Mouse (Mus musculus): Measurements from ENCODE around the gene Zfp3. TPM values are rescaled to one million over a fixed set of nuclear protein-coding genes. Genes with fewer than 3 reads are reported as not detected.
"Not testable (repeated sequence)": the region's sequence is repeated elsewhere in the genome, so short reads cannot be mapped to it uniquely, and the experiment has no call there.

Zfp3 gene
- total RNA-seq, 2 experiments from 2014 or later: 16.4 to 17.2 TPM

DNA sequence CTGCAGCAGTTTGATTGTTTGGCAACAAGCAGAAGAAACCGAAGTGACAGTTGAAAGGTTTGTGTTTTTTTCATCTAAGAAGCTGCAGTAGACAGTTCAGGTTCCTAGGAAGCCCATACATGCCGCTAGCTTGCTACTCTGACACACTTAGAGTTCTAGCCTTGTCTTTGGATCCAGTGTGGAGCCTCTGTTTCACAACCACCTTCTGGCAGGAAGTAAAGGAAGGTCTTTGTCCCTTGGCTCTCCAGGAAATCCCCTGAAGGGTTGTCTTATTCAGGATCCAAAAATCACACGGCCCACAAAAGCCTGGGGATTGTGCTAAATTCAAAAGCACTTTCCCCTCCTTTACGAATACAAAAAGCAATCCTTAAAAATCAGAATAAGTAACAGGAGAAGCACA lies 9.5 kb upstream of the Zfp3 start:
- no peak for DNase-seq (ENCODE audit: low spot score in 2 of 2)
- intact Hi-C loops (cut with DNase I): loop anchor here (2.0 kb wide), 1 partner anchor 126 kb away; no protein-coding TSS in a partner anchor

- intact Hi-C loops (cut with DNase I): loop anchor here (2.0 to 5.0 kb wide), 5 partner anchors 68 to 343 kb away; partner anchors contain the start of genes Arrb2, Camta2, Gltpd2 and Pelp1
- no peak for DNase-seq (ENCODE audit: low spot score in 2 of 2)
Observed at GRCm38 (mm10) chr11:70754958-70755357, 9.1 kb upstream of the Zfp3 start.

DNA sequence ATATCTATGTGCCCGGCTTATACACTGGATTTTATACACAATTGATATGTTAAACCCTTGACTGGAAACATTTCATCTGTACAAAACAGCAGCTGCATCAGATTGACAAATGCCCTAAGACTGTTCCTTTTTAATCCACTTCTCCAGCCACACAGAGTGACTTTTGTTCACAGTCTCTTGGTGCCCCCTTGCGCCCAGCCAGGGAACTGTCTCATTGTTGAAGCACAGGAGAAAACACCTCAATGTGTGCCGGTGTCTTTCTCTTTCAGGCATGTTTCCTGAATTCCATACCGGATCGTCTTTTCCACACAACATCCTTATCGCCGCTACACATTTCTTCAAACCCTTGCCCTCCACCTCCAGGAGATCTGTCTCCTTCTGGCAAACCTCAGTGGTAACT lies 8.4 kb upstream of the Zfp3 start:
- peak; percentile 71 to 86 for DNase-seq (ENCODE audit: low spot score in 2 of 2)
- intact Hi-C loops (cut with DNase I): loop anchor here (2.0 to 5.0 kb wide), 5 partner anchors 68 to 343 kb away; partner anchors contain the start of genes Arrb2, Camta2, Gltpd2 and Pelp1

- intact Hi-C loops (cut with DNase I); DNase-seq (ENCODE audit: low spot score in 2 of 2): not testable (repeated sequence)
Observed at GRCm38 (mm10) chr11:70760446-70760845, 3.6 kb upstream of the Zfp3 start.

- intact Hi-C loops (cut with DNase I): no loop called here
- DNase-seq (ENCODE audit: low spot score in 2 of 2): no peak
Observed at GRCm38 (mm10) chr11:70762641-70763040, 1.4 kb upstream of the Zfp3 start.

- no peak for DNase-seq (ENCODE audit: low spot score in 2 of 2)
- intact Hi-C loops (cut with DNase I): no loop called here
Observed at GRCm38 (mm10) chr11:70763582-70763935, 450 bp upstream of the Zfp3 start.

DNA sequence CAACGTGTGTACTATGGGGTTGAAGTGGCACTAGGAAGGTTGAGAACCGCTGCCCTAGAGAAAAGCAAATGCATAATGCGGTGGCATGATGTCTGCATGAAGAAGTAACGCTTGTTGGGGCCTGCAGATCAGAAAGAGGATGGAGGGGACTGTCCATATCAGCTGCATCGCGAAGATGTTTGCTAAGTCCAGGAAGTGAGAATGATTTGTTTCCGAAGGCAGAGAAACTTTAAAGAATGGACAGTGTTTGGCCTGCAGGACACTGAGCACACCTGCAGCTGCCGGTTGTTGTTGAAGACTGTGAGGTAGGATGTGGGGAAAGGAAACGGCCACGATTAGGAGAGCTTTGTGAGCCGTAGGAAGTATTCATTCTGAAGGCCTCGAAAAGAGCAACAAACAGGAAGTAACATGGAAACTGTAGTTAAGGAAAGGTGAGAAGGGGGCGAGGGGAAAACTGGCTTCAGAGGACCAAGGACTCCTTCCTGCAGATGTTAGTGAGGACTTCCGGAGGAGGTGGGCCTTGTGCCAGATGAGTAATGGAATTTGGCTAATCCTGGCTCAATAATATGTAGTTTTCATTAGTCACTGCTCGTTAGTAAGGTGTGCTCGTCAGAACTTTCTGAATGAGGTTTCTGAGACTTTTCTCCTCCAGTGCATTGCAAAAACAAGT lies 1.9 kb downstream of the Zfp3 start:
- intact Hi-C loops (cut with DNase I): no loop called here
- DNase-seq (ENCODE audit: low spot score in 2 of 2): no peak

GRCm38 (mm10) chr11:70770804-70771203 lies 6.8 kb downstream of the Zfp3 start:
- DNase-seq (ENCODE audit: low spot score in 2 of 2): no peak
- intact Hi-C loops (cut with DNase I): no loop called here

GRCm38 (mm10) chr11:70776830-70777571 lies 13.0 kb downstream of the Zfp3 start:
- peak; percentile 76 to 77 for DNase-seq (ENCODE audit: low spot score in 2 of 2)
- intact Hi-C loops (cut with DNase I): loop anchor here (2.0 kb wide), 1 partner anchor 38 kb away; no protein-coding TSS in a partner anchor

- intact Hi-C loops (cut with DNase I): loop anchor here (2.0 kb wide), 1 partner anchor 37 kb away; no protein-coding TSS in a partner anchor
Observed at GRCm38 (mm10) chr11:70777634-70778033, 13.6 kb downstream of the Zfp3 start.

GRCm38 (mm10) chr11:70778058-70778457 lies 14.0 kb downstream of the Zfp3 start:
- intact Hi-C loops (cut with DNase I): not testable (repeated sequence)

More at GRCm38 (mm10) chr11:70777634-70778033, 13.6 kb downstream of the Zfp3 start:
- DNase-seq (ENCODE audit: low spot score in 2 of 2): no peak

DNA sequence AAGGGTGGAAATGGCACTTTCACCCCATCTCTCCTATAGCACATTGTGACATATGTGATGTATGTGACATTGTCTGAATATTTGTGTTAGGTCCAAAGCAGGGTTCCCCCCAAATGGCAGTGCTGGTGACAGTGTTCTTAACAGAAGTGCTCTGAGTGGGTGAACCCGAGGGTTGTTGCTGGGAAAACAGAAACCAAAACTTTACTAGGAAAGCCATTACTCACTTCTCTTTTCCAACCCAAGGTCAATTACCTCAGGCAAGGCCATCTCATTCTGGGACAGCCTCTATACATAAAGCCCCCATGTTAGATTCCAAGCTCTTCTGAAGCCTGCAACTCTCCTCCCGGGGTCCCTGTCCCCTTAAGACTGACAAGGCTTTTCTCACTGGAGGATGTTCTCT lies 21.9 kb downstream of the Zfp3 start:
- intact Hi-C loops (cut with DNase I): no loop called here

More at GRCm38 (mm10) chr11:70778058-70778457, 14.0 kb downstream of the Zfp3 start:
- peak in 1 of 2 experiments; percentile 17 for DNase-seq (ENCODE audit: low spot score in 2 of 2)

DNA sequence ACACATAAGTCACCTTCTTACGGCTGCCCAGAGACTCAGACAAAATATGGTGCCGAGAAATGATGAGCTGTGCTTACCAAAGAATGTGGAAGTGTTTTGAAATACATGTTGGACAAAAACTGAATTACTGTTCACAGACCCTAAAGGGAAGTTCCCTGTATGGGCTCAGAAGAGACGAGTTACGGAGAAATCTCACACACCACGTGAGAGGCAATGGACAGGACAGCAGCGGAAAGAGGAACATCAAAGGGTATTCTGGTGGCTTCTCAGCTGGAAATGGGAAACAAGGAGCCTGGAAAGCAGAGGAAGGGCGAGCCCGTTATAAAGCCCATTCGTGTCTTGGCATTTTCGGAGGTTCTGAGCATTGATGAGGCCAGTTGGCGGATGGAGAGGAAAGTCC lies 23.0 kb downstream of the Zfp3 start:
- no peak for DNase-seq (ENCODE audit: low spot score in 2 of 2)
- intact Hi-C loops (cut with DNase I): no loop called here

More for the DNA sequence above, 21.9 kb downstream of the Zfp3 start:
- DNase-seq (ENCODE audit: low spot score in 2 of 2): no peak

DNA sequence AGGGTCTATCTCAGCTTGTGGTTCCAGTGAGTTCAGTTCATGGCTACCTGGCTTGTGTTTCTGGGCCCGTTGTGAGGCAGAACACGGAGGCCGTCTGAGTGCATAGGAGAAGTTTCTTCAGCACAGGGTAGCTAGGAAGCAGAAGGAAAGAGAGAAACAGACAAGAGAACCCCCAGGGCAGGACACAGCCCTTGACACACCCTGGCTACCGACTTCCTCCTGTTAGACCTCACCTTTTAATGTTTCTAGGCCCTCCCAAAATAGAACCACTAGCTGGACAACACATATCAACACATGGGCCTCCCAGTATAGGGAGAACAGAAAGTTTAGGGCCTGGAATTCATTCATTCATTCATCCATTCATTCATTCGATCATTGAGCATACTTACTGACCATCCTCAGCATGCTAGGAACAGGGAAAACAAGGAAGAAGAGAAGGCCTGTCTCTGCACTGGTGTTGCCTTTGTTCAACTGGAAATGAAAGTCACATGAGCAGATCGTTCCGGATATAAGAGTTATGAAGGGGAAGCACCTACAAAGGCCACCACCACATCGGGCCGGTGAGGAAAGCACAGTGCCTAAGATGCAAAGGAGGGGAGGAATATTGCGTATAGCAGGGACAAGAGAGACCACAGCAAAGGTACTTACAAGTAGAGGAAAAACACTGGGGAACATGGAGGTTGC lies 25.1 kb downstream of the Zfp3 start:
- intact Hi-C loops (cut with DNase I): no loop called here
- DNase-seq (ENCODE audit: low spot score in 2 of 2): no peak

- no peak for DNase-seq (ENCODE audit: low spot score in 2 of 2)
- intact Hi-C loops (cut with DNase I): no loop called here
Observed at GRCm38 (mm10) chr11:70790426-70790825, 26.4 kb downstream of the Zfp3 start.

- intact Hi-C loops (cut with DNase I): no loop called here
- no peak for DNase-seq (ENCODE audit: low spot score in 2 of 2)
Observed at GRCm38 (mm10) chr11:70790874-70791551, 27.0 kb downstream of the Zfp3 start.

GRCm38 (mm10) chr11:70791676-70792075 lies 27.7 kb downstream of the Zfp3 start:
- DNase-seq (ENCODE audit: low spot score in 2 of 2): no peak
- intact Hi-C loops (cut with DNase I): no loop called here

GRCm38 (mm10) chr11:70792409-70792808 lies 28.4 kb downstream of the Zfp3 start:
- intact Hi-C loops (cut with DNase I): no loop called here
- DNase-seq (ENCODE audit: low spot score in 2 of 2): no peak

- DNase-seq (ENCODE audit: low spot score in 2 of 2): no peak
Observed at GRCm38 (mm10) chr11:70802208-70802864, 38.3 kb downstream of the Zfp3 start.

More at GRCm38 (mm10) chr11:70802208-70802864, 38.3 kb downstream of the Zfp3 start:
- intact Hi-C loops (cut with DNase I): no loop called here

All from left cerebral cortex, postnatal 25 days (tissue).